Mouse (Mus musculus): Measurements from ENCODE around the gene Klc4.

The Klc4 gene

DNA sequence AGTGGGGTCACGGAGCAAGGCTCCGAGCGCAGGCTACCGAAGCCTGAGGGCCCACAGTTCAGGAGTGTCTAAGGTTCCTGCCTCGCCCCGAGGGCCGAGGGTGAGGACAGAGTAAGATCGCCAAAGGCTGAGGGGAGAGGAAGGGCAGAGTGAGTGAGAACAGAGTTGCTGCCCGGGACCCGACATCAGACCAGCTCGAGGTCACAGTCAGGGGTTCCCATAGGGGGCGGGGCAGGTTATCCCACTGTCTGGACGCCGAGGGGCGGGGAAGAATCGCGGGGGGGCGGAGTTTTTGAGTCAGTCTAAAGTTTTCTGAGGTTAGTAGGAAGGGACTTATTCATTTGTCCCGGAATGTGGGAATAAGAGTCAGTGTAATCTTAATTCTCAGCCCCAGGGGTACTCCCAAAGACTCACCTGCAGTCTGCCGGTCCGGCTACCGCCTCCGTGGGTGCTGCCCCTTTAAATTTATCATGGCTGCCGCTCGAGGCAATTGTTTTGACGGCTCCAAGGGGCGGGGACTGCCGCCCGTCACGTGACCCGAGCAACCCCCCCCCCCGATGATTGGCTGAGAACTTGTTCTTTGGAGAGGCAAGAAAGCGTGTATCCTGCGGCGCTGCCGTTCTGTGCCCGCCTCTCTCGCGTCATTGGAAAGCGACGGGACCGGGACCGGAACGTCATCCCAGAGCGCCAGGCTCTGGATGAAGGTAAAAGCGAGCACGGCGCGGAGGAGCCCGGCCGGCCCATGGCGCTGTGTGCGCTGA, at the start of gene Klc4, which contains the start of gene Mrpl2:
Gene Klc4, minus strand, starts transcription at position 462 of the 761 bp plus-strand sequence.
Gene Mrpl2, plus strand, starts transcription at position 669 of the 761 bp plus-strand sequence.
- in situ Hi-C loops (cut with MboI; ENCODE audit: low pct_unique_long_range_greater_than_20kb in 1 of 2, low sequenced_read_pairs in 2 of 2, unreplicated experiment in 1 of 2): no loop called here

DNA sequence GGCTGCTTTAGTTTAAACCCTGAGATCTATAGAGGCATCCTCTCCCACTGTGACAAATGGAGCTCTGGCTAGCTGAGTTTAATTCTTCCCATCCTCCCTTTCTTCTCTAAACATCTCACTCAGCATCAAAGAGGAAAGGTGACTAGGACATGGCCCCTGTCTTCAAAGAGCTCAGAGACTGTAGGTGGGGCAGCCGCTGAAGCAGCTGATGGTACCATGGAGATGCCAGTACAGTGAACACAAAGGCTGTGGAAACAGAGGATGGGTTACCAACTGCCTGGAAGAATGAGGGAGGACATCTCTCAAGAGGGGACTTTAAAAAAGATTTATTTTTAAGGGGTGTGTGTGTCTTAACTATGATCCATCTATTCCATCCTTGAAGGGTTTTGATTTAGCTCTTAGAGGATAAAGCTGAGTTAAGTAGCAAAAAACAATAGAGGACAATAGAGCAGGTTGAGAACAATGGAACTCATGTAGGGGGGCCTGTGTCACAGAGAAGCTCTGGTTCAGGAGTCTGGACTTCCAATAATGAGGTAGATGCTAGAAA, 48.8 kb upstream of the Klc4 start:
- in situ Hi-C loops (cut with MboI; ENCODE audit: low pct_unique_long_range_greater_than_20kb in 1 of 2, low sequenced_read_pairs in 2 of 2, unreplicated experiment in 1 of 2): no loop called here

DNA sequence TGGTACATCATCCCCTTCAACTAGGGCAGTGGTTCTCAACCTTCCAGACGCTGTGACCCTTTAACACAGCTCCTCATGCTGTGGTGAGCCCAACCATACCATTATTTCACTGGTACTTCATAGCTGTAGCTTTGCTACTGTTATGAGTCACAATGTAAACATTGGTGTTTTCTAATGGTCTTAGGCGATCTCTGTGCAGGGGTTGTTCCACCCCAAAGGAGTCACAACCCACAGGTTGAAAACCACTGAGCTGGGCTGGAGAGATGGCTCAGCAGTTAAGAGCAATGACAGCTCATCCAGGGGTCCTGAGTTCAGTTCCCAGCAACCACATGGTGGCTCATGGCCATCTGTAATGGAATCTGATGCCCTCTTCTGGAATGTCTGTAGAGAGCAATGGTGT, 45.6 kb upstream of the Klc4 start:
- in situ Hi-C loops (cut with MboI; ENCODE audit: low pct_unique_long_range_greater_than_20kb in 1 of 2, low sequenced_read_pairs in 2 of 2, unreplicated experiment in 1 of 2): no loop called here

DNA sequence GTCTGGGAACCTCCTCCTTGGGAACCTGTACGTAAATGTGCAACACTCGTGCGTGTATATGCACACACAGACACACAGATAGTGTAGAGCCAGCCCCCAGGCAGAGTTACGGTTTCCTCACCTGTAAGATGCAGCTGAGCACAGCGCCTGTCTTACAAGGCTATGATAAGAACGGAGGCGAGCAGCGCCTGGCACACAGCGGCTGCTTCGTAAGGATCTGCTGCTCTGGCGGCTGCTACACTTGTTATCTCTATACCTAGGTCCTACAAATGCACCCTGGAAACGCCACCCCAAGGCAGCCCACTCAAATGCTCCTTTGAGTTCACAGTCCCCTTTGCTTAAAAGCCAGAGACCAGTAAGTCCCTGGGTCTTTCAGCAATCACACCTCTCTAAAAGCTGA, 44.8 kb upstream of the Klc4 start:
- in situ Hi-C loops (cut with MboI; ENCODE audit: low pct_unique_long_range_greater_than_20kb in 1 of 2, low sequenced_read_pairs in 2 of 2, unreplicated experiment in 1 of 2): no loop called here

DNA sequence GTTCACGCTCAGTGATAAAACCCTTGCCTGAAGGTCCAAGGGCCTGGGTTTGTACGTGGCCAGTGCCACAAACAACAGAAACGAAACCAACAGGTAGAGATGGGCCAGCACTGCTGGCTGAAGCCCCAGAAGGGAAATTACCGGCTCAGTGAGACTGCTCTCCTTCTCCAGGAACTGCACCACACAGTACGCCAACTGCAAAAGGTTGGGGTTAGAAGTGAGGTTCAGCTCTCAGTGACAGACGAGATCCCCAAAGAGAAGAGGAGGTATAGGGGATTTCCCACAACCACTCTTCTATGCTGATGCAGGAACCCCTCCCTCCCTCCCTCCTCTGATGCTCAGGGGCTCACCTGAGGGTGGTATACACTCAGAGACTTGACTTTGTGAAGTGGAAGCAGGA, 40.1 kb upstream of the Klc4 start:
- in situ Hi-C loops (cut with MboI; ENCODE audit: low pct_unique_long_range_greater_than_20kb in 1 of 2, low sequenced_read_pairs in 2 of 2, unreplicated experiment in 1 of 2): no loop called here

DNA sequence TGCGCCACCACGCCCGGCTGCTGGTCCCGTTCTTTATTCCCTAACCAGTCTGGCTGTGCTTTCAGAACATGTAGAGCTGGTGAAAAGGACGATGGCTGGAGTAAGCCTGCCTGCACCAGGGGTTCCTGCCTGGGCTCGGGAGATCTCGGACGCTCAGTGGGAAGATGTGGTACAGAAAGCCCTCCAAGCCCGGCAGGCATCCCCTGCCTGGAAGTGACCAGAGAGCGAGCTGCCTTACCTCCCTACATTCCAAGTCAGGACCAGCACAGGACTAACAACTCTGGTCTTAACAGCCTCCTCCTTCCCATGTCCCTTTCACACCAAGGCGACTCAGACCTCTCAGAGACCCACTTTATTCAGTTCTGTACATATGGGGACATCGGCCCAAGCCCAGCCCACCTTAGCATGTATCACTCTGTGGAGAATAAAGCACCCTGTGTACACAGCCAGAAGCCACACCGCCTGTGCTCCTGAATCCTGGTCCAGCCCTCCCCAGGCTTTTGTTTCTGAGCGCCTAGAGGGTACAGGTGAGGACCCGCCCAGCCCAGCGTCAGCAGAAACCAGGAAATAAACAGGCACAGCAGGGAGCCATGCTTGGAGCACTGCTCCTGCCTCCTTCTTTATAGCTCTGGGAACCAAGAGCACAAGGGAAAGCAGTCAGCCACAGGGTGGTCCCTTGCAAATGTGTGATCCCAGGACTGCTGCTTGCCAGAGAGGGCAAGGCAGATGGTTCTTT, 37.0 kb upstream of the Klc4 start:
- in situ Hi-C loops (cut with MboI; ENCODE audit: low pct_unique_long_range_greater_than_20kb in 1 of 2, low sequenced_read_pairs in 2 of 2, unreplicated experiment in 1 of 2): no loop called here

DNA sequence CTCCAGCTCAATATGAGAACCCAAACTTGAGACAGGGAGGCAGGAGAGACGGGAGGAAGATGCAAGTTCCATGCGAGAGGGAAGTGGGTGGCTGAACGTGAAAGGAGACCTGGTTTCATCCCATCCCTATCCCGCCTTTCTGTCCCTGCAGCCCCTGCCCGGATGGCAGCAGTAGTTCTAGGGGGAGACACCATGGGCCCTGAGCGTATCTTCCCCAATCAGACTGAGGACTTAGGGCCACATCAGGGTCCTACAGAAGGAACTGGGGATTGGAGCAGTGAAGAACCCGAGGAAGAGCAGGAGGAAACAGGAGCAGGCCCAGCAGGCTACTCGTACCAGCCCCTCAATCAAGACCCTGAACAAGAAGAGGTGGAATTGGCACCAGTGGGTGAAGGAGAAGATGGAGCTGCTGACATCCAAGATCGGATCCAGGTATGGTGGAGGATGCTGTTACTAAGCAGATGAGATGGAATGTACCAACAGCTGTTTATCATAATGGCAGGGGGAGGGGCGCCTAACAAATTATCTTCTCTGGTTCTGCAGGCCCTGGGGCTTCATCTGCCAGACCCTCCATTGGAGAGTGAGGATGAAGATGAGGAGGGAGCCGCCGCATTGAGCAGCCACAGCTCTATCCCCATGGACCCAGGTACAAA, 35.8 kb upstream of the Klc4 start:
- in situ Hi-C loops (cut with MboI; ENCODE audit: low pct_unique_long_range_greater_than_20kb in 1 of 2, low sequenced_read_pairs in 2 of 2, unreplicated experiment in 1 of 2): no loop called here

DNA sequence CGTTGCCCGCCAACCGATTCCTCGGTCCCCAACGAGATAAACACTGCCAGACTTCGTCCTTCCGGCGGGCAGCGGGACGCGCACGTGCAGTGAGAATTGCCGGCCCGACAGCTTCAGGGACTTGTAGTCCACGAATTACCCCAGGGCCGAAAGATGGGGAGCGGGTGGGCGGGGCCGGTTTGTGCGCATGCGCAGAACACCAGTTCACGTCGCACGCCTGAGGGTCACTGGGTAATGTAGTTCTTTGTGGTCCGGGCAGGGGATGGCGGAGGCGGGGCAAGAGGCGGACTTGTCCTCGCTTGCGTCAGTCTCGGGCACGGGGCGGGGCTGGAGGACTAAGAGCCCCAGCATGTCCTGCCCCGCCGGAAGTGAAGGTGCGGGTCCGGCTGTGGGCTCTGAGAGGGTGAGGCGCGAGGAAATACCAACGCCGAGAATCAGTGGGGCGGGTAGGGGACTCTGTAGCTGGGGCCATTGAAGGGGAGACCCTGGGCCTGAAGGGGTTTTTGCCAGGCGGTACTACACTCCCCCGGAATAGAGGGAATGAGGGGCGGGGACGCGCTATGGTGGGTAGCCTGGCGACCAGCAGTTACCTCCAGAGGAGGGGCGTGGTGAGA, 35.0 kb upstream of the Klc4 start, which contains the start of gene Klhdc3:
Gene Klhdc3, minus strand, starts transcription at position 155 of the 614 bp plus-strand sequence.
- in situ Hi-C loops (cut with MboI; ENCODE audit: low pct_unique_long_range_greater_than_20kb in 1 of 2, low sequenced_read_pairs in 2 of 2, unreplicated experiment in 1 of 2): no loop called here

DNA sequence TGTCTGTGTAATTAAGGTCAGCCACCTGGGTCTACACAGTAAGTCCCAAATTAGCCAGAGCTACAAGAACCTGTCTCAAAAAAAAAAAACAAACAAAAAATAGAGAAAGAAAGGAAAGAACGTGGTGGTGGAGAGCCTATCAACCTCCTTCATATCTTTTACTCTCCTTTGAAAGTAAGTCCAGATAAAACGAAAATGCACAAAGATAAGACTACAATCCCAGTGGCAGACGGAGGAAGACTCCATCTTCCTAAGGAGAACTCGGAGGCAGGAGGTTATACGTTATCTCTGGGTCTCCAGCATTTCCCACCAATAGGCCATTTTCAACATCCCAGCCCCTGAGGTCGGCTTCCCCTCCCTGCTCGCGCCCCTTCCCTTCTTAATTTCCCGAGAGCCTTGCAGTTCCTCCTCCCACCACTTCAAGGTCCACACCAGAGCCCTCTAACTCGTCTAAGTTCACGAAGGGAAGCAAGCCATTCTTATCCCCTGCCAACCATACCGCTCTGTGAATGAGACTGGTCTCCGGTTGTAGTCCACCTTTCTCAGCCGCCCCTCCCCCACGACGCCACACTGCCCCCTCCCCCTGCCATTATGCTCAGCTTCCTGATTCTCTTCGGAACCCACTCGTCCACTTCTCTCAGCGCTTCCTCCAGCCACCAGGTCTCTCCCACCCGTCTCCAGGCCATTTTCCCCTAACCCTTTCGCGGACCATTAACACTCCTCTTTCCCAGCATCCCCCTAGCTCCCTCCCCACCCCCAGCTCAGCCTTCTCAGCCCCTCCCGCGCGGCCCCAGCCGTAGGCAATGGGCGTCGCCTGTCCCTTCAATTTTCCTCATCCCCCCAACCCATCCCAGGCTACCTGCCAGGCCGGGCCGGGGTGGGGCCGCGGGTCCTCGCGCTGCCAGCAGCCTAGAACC, 34.3 kb upstream of the Klc4 start:
- in situ Hi-C loops (cut with MboI; ENCODE audit: low pct_unique_long_range_greater_than_20kb in 1 of 2, low sequenced_read_pairs in 2 of 2, unreplicated experiment in 1 of 2): no loop called here

DNA sequence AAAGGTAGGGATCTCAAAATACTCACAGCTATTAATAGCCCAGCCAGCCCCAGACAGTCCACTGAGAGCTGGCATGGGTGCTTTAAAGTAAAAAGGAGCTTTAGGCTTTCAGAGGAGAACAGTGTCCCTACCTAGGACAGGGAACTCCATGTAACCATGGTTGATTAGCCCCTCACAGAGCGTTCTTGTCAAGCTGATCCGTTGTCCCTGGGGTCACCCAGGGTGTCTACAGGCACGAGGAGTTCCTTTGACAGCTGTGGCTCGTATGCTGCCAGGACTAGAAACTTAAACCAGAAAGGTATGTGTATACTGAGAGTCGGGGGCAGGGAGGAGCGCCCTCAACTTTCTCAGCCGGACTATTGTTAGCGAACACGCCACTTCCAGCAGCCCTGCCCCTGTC, 33.1 kb upstream of the Klc4 start:
- in situ Hi-C loops (cut with MboI; ENCODE audit: low pct_unique_long_range_greater_than_20kb in 1 of 2, low sequenced_read_pairs in 2 of 2, unreplicated experiment in 1 of 2): no loop called here

DNA sequence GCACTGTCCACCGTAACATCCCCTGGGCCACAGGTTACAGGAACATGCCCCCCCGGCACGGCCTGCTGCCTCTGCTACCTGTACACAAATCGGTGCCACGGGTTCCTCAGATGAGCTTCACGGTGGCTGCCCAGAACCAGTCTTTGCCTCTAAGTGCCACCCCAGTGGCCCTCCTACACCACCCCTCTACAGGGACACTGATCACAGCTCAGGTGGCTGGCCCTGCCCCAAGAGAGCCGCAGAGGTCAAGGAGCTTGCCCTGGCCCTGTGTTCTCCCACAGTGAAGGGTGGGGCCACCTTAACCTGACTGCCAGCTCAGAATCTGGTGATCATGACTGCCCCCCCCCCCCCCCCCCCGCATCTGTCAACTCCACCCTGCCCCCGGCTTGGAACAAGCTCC, 32.6 kb upstream of the Klc4 start, which contains the start of gene Mea1:
Gene Mea1, plus strand, starts transcription at position 378 of the 400 bp plus-strand sequence.
- in situ Hi-C loops (cut with MboI; ENCODE audit: low pct_unique_long_range_greater_than_20kb in 1 of 2, low sequenced_read_pairs in 2 of 2, unreplicated experiment in 1 of 2): no loop called here

DNA sequence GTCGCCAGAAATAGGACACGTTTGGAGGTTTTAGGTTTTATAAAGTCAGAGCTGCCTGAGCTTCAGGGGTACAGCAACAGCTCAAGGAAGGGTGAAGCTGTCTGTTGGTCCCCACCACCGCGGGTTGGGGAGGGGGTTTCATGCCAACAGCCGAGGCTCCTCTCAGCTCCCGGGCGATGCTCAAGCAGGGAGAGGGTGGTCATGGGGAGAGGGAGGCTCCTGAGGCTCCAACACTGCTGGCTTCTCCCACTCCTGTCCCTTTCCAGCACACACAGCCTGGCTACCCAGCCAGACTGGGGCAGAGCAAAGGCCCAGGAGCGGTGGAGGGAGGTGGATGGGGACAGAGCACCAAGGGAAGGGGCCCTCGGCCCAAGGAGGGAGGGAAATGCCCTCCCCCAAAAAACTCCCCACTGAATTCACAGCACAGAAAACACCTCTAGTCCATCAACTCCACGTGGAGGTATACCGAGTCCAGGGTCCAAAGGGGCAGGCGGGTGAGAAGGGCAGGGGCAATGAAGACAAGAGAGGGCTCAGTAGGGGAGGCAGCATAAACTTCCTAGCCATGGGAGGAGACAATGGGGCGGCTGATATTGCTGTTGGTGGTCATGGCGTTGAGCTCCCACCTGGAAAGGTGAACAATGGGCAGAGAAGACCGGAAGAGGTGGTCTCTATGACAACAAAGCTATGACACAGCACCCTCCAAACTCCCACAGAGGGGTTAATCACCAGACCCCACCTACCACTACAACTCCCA, 28.9 kb upstream of the Klc4 start:
- in situ Hi-C loops (cut with MboI; ENCODE audit: low pct_unique_long_range_greater_than_20kb in 1 of 2, low sequenced_read_pairs in 2 of 2, unreplicated experiment in 1 of 2): no loop called here

DNA sequence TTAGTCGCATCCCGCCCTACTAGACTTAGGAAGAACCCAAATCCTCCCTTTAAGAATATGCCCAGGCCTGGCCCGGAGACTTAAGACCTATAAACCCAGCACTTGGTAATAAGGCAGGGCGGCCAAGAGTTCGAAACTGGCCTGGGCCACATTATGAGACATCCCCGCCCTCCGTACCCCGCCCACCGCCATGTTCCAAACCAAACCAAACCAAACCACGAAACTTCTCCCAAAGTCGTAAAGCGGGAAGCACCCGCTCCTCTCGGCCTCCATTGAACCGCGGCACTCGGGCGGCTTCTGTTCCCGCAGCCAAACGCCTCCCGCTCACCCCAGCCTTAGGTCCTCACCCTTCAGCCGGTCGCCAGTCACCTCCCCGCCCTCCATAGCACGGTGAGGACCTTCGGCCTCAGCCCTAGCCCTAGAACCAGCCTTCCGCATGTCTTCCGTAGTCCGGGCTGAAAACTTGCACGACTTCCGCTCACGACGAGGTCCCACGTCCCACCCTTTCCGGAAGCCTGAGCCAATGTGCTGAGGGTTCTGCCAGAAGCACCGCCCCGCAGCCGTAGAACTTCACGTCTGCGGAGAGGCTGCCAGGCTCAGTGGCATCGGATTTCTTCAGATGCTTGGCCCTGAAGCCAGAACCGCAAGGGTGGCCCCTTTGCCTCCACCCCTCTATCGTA, 28.2 kb upstream of the Klc4 start, which contains the start of gene Rrp36:
Gene Rrp36, minus strand, starts transcription at position 503 of the 680 bp plus-strand sequence.
- in situ Hi-C loops (cut with MboI; ENCODE audit: low pct_unique_long_range_greater_than_20kb in 1 of 2, low sequenced_read_pairs in 2 of 2, unreplicated experiment in 1 of 2): no loop called here

DNA sequence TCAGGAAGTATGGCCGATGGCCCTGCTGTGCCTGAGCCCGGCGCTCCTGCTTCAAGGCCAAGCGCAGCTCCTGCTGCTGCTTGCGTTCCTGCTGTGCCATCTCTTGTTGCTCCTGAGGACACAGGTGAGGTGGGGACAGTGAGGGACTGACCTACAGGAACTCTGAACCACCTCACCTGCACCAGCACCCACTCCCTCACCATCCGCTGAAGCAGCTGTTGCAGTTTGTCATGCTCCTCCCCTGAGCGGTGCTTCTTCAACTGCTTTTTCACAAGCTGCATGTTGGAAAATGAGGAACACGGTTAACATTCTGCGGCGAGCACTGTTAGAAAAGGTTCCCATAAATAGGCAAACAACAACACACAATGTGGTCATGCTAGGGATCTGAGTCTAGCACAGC, 24.1 kb upstream of the Klc4 start:
- in situ Hi-C loops (cut with MboI; ENCODE audit: low pct_unique_long_range_greater_than_20kb in 1 of 2, low sequenced_read_pairs in 2 of 2, unreplicated experiment in 1 of 2): no loop called here

DNA sequence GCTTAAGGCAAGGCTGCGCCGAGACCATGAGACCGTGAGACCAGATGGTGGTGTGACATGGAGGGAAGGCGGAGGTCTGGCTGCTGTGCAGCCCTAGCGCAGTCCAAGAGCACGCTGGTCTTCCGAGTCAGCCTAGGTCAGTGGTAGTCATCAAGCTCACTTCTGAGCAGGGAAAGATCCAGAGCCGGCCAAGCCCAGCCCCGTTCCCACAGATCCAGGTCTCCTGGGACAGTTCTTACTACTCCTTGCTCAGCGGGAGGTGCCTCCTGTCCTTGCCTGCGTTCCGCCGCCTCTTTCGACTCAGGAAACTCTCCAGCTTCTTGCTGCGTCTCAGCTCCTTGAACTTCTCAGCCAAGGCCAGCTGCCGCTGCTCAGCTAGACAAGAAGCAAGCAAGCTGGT, 21.9 kb upstream of the Klc4 start:
- in situ Hi-C loops (cut with MboI; ENCODE audit: low pct_unique_long_range_greater_than_20kb in 1 of 2, low sequenced_read_pairs in 2 of 2, unreplicated experiment in 1 of 2): no loop called here

DNA sequence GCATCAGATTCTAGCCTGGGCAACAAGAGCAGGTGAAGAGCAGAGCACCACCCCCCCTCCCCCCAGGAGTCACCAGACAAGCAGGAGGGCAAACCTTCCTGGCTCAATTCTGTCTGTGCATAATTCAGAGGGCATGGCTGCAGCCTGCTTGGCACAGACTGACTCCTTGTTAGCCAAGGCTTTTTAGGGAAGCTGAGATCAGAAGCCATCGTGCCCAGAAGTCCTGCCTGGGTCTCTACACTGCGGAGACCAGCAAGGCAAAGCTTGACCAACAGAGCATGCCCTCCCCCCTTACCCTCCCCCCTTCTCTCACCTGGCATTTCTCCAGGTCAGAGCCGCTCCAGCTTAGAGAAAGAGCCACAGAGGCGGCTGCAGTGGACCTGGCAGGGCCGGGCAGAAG, 16.9 kb upstream of the Klc4 start:
- in situ Hi-C loops (cut with MboI; ENCODE audit: low pct_unique_long_range_greater_than_20kb in 1 of 2, low sequenced_read_pairs in 2 of 2, unreplicated experiment in 1 of 2): no loop called here

Measured in mouse embryonic stem cell (cell line).